Mouse (Mus musculus): Measurements from ENCODE around the gene Nexn.

Nexn gene

DNA sequence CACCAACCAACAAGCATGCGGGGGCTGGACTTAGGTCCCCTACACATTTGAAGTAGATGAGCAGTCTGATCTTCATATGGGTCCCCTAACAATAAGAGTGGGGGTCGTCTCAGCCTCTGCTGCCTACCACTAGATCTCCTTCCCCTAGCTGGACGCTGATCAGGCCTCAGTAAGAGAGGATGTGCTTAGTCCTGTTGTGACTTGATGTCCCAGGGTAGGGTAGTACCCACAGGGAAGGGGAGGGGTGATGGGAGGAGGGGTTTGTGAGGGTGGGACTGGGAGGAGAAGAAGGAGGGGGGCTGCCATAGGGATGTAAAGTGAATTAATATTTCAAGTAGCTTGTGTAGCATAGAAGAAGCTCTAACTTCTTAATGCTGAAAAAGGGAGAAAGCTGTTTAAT, 67.0 kb downstream of the Nexn start:
- no peak for DNase-seq (ENCODE audit: low read depth, low spot score)

DNA sequence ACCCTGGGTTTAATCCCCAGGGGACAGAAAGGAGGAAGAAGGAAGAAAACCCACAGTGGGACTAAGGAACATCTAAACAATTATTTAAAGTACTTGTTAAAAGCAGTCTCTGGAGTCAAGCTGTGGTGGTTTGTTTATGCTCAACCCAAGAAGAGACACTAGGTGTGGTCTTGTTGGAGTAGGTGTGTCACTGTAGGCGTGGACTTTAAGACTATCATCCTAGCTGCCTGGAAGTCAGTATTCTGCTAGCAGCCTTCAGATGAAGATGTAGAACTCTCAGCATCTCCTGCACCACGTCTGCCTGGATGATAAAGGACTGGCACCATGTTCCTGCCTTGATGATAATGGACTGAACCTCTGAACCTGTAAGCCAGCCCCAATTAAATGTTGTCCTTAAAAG, 68.9 kb downstream of the Nexn start:
- DNase-seq (ENCODE audit: low read depth, low spot score): peak; percentile 80

DNA sequence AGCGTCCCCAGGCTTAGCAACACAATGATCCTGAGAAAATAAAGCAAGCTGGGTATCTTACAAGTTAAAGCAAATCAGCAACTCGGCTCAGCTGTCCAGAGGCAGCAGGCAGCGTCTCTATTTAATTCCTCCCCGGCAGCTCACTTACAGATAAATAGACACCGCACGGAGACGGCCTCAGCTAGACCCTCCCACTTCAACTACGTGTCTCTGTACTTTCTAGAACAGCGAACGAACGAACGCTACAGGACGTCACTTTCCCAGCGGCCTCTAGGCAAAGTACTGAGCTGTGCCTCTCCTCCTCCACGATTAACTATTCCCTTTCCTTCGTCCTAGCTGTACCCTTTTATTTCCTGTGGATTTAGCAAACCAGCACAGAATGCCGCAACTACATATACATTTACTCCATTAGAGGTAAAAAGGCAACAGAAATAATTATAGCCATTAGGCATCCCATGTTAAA, 72.5 kb downstream of the Nexn start:
- DNase-seq (ENCODE audit: low read depth, low spot score): peak; percentile 88

DNA sequence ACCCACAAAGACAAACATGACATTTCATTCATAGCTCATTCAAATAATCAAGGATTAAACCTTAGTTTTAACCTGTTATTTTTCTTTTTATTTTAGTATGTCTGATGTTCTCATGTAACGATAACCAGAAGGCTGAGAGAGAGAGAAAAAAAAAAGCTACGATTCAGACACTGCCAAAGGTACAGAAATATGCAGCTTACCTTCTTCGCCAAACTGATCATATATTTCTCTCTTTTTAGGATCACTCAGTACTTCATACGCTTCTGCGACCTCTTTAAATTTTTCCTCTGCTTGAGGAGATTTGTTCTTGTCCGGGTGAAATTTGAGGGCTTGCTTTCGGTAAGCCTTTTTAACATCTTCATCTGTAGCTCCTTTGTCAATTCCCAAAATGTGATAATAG, 73.0 kb downstream of the Nexn start:
- DNase-seq (ENCODE audit: low read depth, low spot score): peak; percentile 27

DNA sequence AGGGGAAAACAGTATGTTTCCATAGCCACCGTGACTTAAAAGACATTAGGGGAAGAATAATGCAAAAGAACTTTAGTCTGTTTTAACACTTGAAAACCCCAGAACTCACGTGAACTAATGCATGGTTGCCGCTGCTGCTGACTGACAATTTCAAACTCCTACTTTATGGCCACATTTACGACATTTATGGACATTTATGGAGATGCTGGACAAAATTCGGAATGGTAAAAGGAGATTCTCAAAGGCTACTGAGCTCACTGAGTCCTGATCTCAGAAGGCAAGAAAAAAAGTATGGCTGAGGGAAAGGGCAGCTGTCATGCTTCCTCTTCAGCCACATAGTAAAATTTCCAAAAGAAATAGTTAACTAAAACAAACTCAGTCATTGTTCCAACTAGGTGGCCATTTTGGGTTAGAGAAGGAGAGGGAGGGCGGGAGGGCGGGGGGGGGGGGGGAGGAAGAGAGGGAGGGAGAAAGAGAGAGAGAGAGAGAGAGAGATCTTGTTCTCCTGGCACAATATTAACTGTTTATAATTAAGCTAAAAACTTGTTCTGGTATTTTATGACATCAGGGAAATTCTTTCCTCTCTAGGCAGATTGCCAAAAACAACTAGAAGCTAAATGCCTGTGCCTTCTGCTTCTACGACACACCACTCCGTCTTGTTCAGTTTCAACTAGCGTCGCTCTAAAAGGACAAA, 73.8 kb downstream of the Nexn start:
- DNase-seq (ENCODE audit: low read depth, low spot score): peak; percentile 42

DNA sequence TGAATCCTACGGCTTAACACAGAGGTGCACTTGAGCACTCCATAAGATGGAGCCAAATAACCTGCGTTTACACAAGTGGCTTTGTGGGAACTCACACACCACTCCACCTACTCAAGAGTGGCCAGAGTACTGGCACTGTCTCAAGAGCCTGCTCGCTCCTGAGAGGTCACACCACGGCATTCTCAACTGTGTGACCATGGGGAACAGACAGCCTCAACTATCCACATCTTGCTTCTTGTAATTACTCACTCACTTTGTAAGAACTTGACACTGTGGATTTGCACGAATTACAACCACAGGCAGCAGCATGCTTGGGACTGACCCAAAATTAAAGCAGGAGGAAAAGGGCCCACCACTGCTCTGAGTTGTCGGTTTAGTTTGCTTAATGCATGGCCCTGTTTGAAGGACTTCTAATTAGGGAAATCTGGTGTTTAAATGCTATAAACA, 74.3 kb downstream of the Nexn start:
- DNase-seq (ENCODE audit: low read depth, low spot score): peak; percentile 46

DNA sequence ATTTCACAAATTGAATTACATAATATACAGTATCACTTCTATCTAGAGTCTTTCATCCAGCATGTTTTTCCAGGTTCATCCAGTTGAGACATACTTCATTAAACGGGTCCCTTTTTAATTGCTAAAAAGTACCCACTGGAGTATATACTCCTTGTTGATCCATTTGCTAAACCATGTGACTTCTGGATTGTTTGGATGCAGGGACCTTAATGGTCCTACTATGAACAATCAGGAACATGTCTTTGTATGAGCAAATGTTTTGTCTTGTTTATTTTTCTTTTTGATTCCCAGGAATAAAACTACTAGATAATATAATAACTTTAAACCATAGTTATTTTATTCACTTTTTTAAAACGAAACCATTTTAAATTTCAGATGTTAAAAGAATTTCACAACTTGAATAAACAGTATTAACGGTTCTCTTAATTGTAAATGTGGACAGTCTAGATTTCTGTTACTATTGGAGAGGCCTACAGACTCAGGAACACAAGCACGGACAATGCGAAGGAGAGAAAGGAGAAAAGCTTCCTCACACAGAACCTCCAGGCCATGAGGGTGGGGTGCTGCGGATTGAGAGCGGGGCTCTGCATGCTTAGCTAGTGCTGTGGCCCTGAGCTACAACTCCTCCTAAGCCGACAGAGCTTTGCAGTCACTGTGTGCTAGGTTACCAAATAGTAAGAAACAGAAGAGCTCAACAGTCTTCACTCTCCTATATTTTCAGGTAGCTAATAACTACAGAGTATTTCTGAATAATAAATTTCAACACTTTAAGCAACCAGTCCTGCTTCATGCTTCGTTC, 75.3 kb downstream of the Nexn start:
- DNase-seq (ENCODE audit: low read depth, low spot score): no peak

DNA sequence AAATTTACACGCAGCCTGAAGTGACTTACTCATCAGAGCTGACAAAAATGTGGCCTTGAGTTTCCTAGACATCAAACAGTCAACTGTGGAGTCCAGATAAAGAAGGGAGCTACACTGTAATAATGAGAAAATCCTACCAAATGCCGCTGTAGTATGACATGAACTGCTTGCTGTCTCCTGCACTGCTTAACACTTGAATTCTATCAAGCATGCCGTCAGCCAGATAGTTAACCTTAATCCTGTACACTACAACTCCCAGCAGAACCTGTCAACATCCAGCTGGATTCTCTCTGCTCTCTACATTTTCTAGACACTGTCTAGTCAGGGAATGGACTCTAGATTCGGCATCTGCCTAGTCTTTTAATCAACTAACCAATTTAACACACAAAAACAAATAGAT, 76.8 kb downstream of the Nexn start:
- no peak for DNase-seq (ENCODE audit: low read depth, low spot score)
